Mouse (Mus musculus) activated CD4-positive, CD25-positive, alpha-beta regulatory T cell (primary cell): Measurements from ENCODE around the gene A630095E13Rik. TPM values are rescaled to one million over a fixed set of nuclear protein-coding genes. Genes with fewer than 3 reads are reported as not detected.

Experiments
- polyA plus RNA-seq, 2 experiments: library from polyadenylated mRNA; unstranded; fragments of 100-300 nt; shearing (Covaris generic); gene quantifications; one replicate each; pipeline ENCODE4 v1.2.1; 2017

Gene A630095E13Rik
- polyA plus RNA-seq, result not detected

DNA sequence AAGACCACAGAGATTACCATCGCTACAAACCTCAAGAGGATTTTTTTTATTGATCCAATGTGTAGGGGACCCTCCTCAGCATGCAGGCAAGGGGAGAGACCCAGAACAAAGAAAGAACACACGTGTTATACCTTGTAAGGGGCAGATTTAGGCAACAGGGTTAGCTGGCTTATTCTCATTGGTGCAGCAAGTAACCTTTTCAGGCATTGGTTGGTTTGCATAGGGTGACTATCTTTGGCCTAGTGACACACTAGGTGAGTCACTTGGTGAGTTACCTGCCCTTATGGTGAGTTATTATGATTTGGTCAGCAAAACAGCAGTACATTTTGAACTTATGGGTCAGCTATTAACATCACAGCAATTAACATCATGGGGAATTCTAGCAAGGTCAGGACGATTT is at the start of gene A630095E13Rik:
A630095E13Rik (minus strand) TSS at position 101 of the 400 bp plus-strand sequence.

DNA sequence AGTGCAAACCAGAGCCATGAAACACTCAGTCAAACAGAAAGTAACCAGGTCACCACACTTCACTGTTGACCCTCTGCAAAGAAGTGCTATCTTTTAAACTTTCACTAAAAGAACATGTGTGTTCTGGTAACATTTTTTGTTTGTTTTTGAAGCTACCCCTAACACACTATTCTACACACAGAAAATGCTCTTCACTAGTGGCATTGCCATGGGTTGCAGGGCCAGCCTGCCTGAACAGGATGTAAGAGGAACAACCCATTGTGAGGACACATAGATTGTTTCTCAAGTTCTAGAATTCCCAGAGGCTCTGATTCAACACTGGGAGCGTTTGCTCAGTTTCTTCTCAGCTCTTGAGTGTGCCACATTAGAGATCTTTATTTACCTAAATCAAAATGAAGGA is 49.7 kb upstream of the A630095E13Rik start, which contains the start of gene Acrv1:
Acrv1 (plus strand) TSS at position 301 of the 400 bp plus-strand sequence.

Other genes starting within 250 kb of the A630095E13Rik start
- gene Gm7257, start 211.5 kb downstream of the A630095E13Rik start, polyA plus RNA-seq, result not detected
- gene Gm9513, start 167.7 kb downstream of the A630095E13Rik start, polyA plus RNA-seq, result not detected
- gene Gm5615, start 101.4 kb downstream of the A630095E13Rik start, polyA plus RNA-seq, result not detected
- not detected for gene Gm17689, start 60.7 kb downstream of the A630095E13Rik start, polyA plus RNA-seq
- not detected for gene Acrv1, start 49.8 kb upstream of the A630095E13Rik start, polyA plus RNA-seq
- gene Chek1, start 83.7 kb upstream of the A630095E13Rik start, polyA plus RNA-seq, result 1 to 10 TPM; 6.1 to 7.4 TPM
- 100 to 1,000 TPM; 210 to 212 TPM for gene Stt3a, start 124.3 kb upstream of the A630095E13Rik start, polyA plus RNA-seq
- gene Ei24, start 154.0 kb upstream of the A630095E13Rik start, polyA plus RNA-seq, result 10 to 100 TPM; 62.3 to 68.5 TPM
- under 1 TPM in 1 of 2 experiments, not detected in 1; 0.60 TPM for gene Fez1, start 178.5 kb upstream of the A630095E13Rik start, polyA plus RNA-seq